In the genomic region with DNA sequence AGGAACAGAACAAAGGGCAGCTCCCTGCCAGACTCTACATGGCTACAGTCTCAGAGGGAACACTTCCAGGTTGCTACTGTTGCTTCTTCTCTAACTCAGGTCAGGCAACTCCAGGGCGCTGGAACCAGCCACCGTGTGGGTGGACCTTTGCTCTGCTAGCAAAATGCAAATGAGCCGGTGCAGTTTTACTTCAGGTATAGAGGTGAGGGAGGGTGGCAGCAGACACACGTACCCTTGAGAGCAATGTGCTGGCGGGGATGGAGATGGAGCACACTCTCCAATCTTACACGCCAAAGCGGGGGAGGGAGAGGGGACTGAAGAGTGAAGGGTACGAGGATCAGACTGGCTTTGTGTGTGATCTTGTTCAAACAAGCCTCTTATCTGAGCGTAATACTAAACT, we compare ENCODE assay signal across 12 mouse cellular contexts.
DNase-seq lines count a peak whose midpoint lies in the region; ATAC-seq and TF ChIP-seq lines count a peak whose summit lies in the region.
"Had no signal": no experiment of that assay in that cellular context is flagged by ENCODE, and none has a peak within 500 bp of the region (broad histone marks: within the 10 kb centered on the region; RNA-seq: fewer than 3 reads in every experiment).

No protein-coding gene starts in this region.

- H3K9me3 ChIP-seq in embryonic facial prominence, embryonic 14.5 days (ENCODE audit: control insufficient read depth, low read length) = no peaks in the 10 kb centered on the region
- no peaks in the 10 kb centered on the region for H3K9me3 ChIP-seq in kidney, embryonic 15.5 days (replicated peaks)
- H3K9me3 ChIP-seq in liver, embryonic 15.5 days (replicated peaks) = no peaks in the 10 kb centered on the region
- H3K9me3 ChIP-seq: megakaryocyte, embryonic 14.5 days had no signal

- no peaks in the 10 kb centered on the region for H3K36me3 ChIP-seq in embryonic facial prominence, embryonic 14.5 days (ENCODE audit: control insufficient read depth, insufficient read depth, low read length)
- H3K36me3 ChIP-seq in kidney, embryonic 15.5 days = no peaks in the 10 kb centered on the region
- H3K36me3 ChIP-seq in liver, embryonic 15.5 days (replicated peaks) = no peaks in the 10 kb centered on the region

- no peak for TF ChIP-seq POLR2A in brain, embryonic 14.5 days (IDR thresholded peaks at IDR 0.05; ENCODE audit: borderline replicate concordance, extremely low read depth, insufficient read depth, insufficient read length, poor library complexity, severe bottlenecking)
- no peak for TF ChIP-seq POLR2A in cerebellum, adult 2 months (IDR thresholded peaks at IDR 0.05; ENCODE audit: borderline replicate concordance, insufficient read depth, low read length)

- ATAC-seq in embryonic facial prominence, embryonic 14.5 days (ENCODE audit: low read depth) = no peak
- no peak for ATAC-seq in kidney, embryonic 15.5 days (replicated peaks; ENCODE audit: low FRiP score)
- no peak for ATAC-seq in liver, embryonic 15.5 days (ENCODE audit: insufficient read depth)

- DNase-seq in brain, embryonic 14.5 days (ENCODE audit: low read depth) = peak; percentile 20
- peak; percentile 47 for DNase-seq in embryonic facial prominence, embryonic 14.5 days (ENCODE audit: low spot score)
- DNase-seq in layer of hippocampus, adult 9-11 months = no peak
- DNase-seq in left cerebral cortex, postnatal 4 days = no peak
- DNase-seq in cerebellum, adult 2 months = no peak
- DNase-seq: adrenal gland, adult 8-10 months; heart, postnatal 36 days; right cerebral cortex, postnatal 4 days had no signal

- H3K4me1 ChIP-seq in embryonic facial prominence, embryonic 14.5 days (ENCODE audit: control insufficient read depth, insufficient read depth, low read length) = peaks cover 6% of the 10 kb centered on the region; the same call in 1 of the 2 replicates
- peaks cover 16% of the 10 kb centered on the region for H3K4me1 ChIP-seq in kidney, embryonic 15.5 days
- H3K4me1 ChIP-seq in liver, embryonic 15.5 days (replicated peaks) = peaks cover 19% of the 10 kb centered on the region
- no peaks in the 10 kb centered on the region; the same call in none of the 2 replicates for H3K4me1 ChIP-seq in cerebellum, adult 2 months (ENCODE audit: control insufficient read depth, insufficient read depth, low read length)

- intact Hi-C loops in left cerebral cortex, postnatal 4 days (cut with DNase I) = no loop called here

- no peak overlapping the region for H3K9ac ChIP-seq in embryonic facial prominence, embryonic 14.5 days (ENCODE audit: low read depth, low read length)
- no peak overlapping the region for H3K9ac ChIP-seq in kidney, embryonic 15.5 days
- H3K9ac ChIP-seq in liver, embryonic 15.5 days = no peak overlapping the region

- no peak for TF ChIP-seq CTCF in brain, embryonic 14.5 days (IDR thresholded peaks at IDR 0.05; ENCODE audit: borderline replicate concordance, extremely low read depth, insufficient read depth, insufficient read length)
- TF ChIP-seq CTCF in cerebellum, adult 2 months (IDR thresholded peaks at IDR 0.05; ENCODE audit: borderline replicate concordance, insufficient read depth, low read depth, low read length) = no peak

- no peak overlapping the region for H3K4me2 ChIP-seq in embryonic facial prominence, embryonic 14.5 days (ENCODE audit: low read depth, low read length)
- peak overlapping the region; percentile 7; the same call in 1 of the 2 replicates for H3K4me2 ChIP-seq in kidney, embryonic 15.5 days
- H3K4me2 ChIP-seq in liver, embryonic 15.5 days = peak overlapping the region; percentile 29

- WGBS in embryonic facial prominence, embryonic 14.5 days = 34% methylated on average over 9 of the region's 9 CpGs
- WGBS in kidney, embryonic 15.5 days = 25% methylated on average over 9 of the region's 9 CpGs
- 47% methylated on average over 9 of the region's 9 CpGs for WGBS in liver, embryonic 15.5 days (ENCODE audit: insufficient replicate concordance)
- 68% methylated on average over 9 of the region's 9 CpGs for WGBS in cerebellum, adult 2 months

- no peak overlapping the region for H3K27ac ChIP-seq in embryonic facial prominence, embryonic 14.5 days (replicated peaks; ENCODE audit: low read depth, low read length)
- H3K27ac ChIP-seq in kidney, embryonic 15.5 days = no peak overlapping the region
- H3K27ac ChIP-seq in liver, embryonic 15.5 days (replicated peaks) = no peak overlapping the region
- no peak overlapping the region for H3K27ac ChIP-seq in cerebellum, adult 2 months (ENCODE audit: insufficient read depth, low read length)

- H3K4me3 ChIP-seq in embryonic facial prominence, embryonic 14.5 days (ENCODE audit: low read depth, low read length) = no peak overlapping the region
- H3K4me3 ChIP-seq in kidney, embryonic 15.5 days (replicated peaks) = no peak overlapping the region
- H3K4me3 ChIP-seq in liver, embryonic 15.5 days (replicated peaks) = no peak overlapping the region
- no peak overlapping the region for H3K4me3 ChIP-seq in cerebellum, adult 2 months (replicated peaks; ENCODE audit: insufficient read depth, low read depth, low read length)
- H3K4me3 ChIP-seq: erythroblast, embryonic 14.5 days; megakaryocyte, embryonic 14.5 days had no signal

- H3K27me3 ChIP-seq in embryonic facial prominence, embryonic 14.5 days (replicated peaks; ENCODE audit: control insufficient read depth, insufficient read depth, low read length) = no peaks in the 10 kb centered on the region
- H3K27me3 ChIP-seq in kidney, embryonic 15.5 days = peaks cover 9% of the 10 kb centered on the region; the same call in 1 of the 2 replicates
- H3K27me3 ChIP-seq in liver, embryonic 15.5 days = no peaks in the 10 kb centered on the region
- no peaks in the 10 kb centered on the region for H3K27me3 ChIP-seq in cerebellum, adult 2 months (ENCODE audit: control insufficient read depth, insufficient read depth, low read length)

Comparison
In these comparisons a context has a peak if more than half of its experiments do, and no peak if none do; other contexts are left out.
1. DNase-seq: peak in brain, embryonic 14.5 days (single experiment) and embryonic facial prominence, embryonic 14.5 days (single experiment); none in layer of hippocampus, adult 9-11 months (single experiment), left cerebral cortex, postnatal 4 days (single experiment) and cerebellum, adult 2 months (0 of 2).